Mouse (Mus musculus) heart, embryonic 11.5 days (tissue): ENCODE results near the gene Gm49510. TPM values are rescaled to one million over a fixed set of nuclear protein-coding genes. Genes with fewer than 3 reads are reported as not detected.
A peak's percentile ranks its signal among the peaks of the same experiment; 100 is the strongest.

Source experiments
- ATAC-seq: fragments of 200-750 bp; cut with Nextera tagmentation; replicated peaks from 2 replicates; pipeline ENCODE4 v1.8.0; 2017; ENCODE audit warnings: moderate library complexity; ENCODE audit not compliant: insufficient number of reproducible peaks, low FRiP score, low TSS enrichment
- H3K27ac ChIP-seq: fragments of 300-500 bp; sonication (generic); 2 replicates; pipeline ENCODE4 v1.5.1; 2014; ENCODE audit warnings: mild to moderate bottlenecking, low read depth, low read length
- H3K27me3 ChIP-seq: fragments of 300-500 bp; sonication (generic); 2 replicates; pipeline ENCODE4 v1.6.1; 2014; ENCODE audit warnings: mild to moderate bottlenecking, low read length, mixed read lengths; ENCODE audit not compliant: control insufficient read depth, insufficient read depth
- H3K36me3 ChIP-seq: fragments of 300-500 bp; sonication (generic); 2 replicates; pipeline ENCODE4 v1.6.1; 2014; ENCODE audit warnings: mild to moderate bottlenecking, low read length, moderate library complexity, mixed read lengths; ENCODE audit not compliant: control insufficient read depth, insufficient read depth
- H3K4me1 ChIP-seq: fragments of 300-500 bp; sonication (generic); 2 replicates; pipeline ENCODE4 v1.6.1; 2014; ENCODE audit warnings: low read length; ENCODE audit not compliant: control insufficient read depth, insufficient read depth
- H3K4me2 ChIP-seq: fragments of 300-500 bp; sonication (generic); 2 replicates; pipeline ENCODE4 v1.6.1; 2014; ENCODE audit warnings: mild to moderate bottlenecking, moderate library complexity
- H3K4me3 ChIP-seq: fragments of 300-500 bp; sonication (generic); 2 replicates; pipeline ENCODE4 v1.5.1; 2014; ENCODE audit warnings: low read depth, low read length
- H3K9ac ChIP-seq: fragments of 300-500 bp; sonication (generic); 2 replicates; pipeline ENCODE4 v1.6.1; 2014; ENCODE audit warnings: mild to moderate bottlenecking, low read depth, low read length, moderate library complexity
- H3K9me3 ChIP-seq: fragments of 300-500 bp; sonication (generic); replicated peaks from 2 replicates; pipeline ENCODE4 v1.6.1; 2016; ENCODE audit warnings: low read length; ENCODE audit not compliant: control insufficient read depth
- WGBS: fragments of 180-500 bp; shearing (Covaris S2); extraction: QIAGEN DNeasy Blood & Tissue Kit; methylation state at CpG from one replicate; pipeline ENCODE4 v1.1.7; 2014; ENCODE audit not compliant: insufficient replicate concordance; 5-methylcytosine and 5-hydroxymethylcytosine counted together
- polyA plus RNA-seq: library from polyadenylated mRNA; unstranded; fragments of >200 nt; fragmentation: Nextera tagmentation; extraction: Ambion mirVana; gene quantifications from 2 replicates; pipeline ENCODE4 v1.2.1, GENCODE M21; 2014

Gm49510 gene
- polyA plus RNA-seq, 1 experiment from 2014 or later: 0.47 TPM

GRCm38 (mm10) chr15:78948152-78948725 lies 48.8 kb downstream of the Gm49510 start:
- 10% methylated on average over 11 of the region's 11 CpGs for WGBS
- no peak for ATAC-seq
- H3K9me3 ChIP-seq: no peaks in the 10 kb centered on the region
- H3K4me1 ChIP-seq: 0 out of 2 replicates have a peak, but pooled peaks cover 3% of the 10 kb centered on the region
- no peak overlapping the region for H3K27ac ChIP-seq
- H3K4me2 ChIP-seq: peak overlapping the region; percentile 81
- H3K36me3 ChIP-seq: no peaks in the 10 kb centered on the region
- H3K4me3 ChIP-seq: peak overlapping the region; percentile 44
- peak overlapping the region; percentile 70 for H3K9ac ChIP-seq
- peaks cover 2% of the 10 kb centered on the region; the same call in 1 of the 2 replicates for H3K27me3 ChIP-seq

DNA sequence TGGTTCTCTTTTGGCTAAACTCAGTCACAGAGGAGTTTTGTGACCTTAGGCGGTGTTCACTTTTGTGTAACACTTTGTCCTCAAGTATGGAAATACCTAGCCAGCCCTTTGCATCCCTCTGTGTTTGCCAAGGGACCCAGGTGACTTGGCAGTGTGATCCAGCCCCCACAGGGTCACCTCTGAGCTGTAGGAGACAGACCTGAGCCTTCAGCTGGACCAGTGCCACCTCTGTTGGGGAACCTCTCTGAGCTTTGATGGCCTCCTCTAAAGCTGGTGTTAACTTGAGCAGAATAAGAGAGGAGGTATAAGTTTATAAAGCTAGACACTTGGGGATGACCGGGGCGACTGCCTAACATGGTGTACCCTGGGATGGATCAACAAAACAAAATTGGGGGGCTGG lies 49.4 kb downstream of the Gm49510 start:
- Histone ChIP-seq H3K4me1 (0 out of 2 replicates have a peak, but pooled peaks cover 3% of the 10 kb centered on the region), H3K27me3 (peaks cover 2% of the 10 kb centered on the region; the same call in 1 of the 2 replicates), H3K9me3 (no peaks in the 10 kb centered on the region), H3K9ac (no peak overlapping the region), H3K4me2 (no peak overlapping the region), H3K27ac (no peak overlapping the region), H3K36me3 (no peaks in the 10 kb centered on the region), H3K4me3 (no peak overlapping the region)
- 94% methylated on average over 3 of the region's 3 CpGs for WGBS
- ATAC-seq: no peak

DNA sequence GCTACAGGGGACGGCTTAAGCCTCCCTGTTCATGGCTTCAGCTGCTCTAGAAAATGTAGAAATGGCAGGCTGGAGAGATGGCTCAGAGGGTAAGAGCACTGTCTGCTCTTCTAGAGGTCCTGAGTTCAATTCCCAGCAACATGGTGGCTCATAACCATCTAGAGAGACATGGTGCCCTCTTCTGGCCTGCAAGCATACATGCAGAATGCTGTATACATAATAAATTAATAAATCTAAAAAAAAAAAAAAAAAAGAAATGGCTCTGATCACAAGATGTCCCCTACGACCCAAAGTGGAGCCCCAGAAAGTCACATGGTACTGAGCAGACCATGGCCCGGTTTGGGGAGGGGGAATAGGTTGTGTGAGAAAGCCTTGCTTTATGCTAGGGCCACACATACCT lies 56.2 kb downstream of the Gm49510 start:
- H3K9ac ChIP-seq: no peak overlapping the region
- no peaks in the 10 kb centered on the region for H3K4me1 ChIP-seq
- no peak overlapping the region for H3K27ac ChIP-seq
- H3K9me3 ChIP-seq: no peaks in the 10 kb centered on the region
- H3K36me3 ChIP-seq: 0 out of 2 replicates have a peak, but pooled peaks cover 2% of the 10 kb centered on the region
- 73% methylated on average over 3 of the region's 3 CpGs for WGBS
- ATAC-seq: no peak
- no peak overlapping the region for H3K4me3 ChIP-seq
- no peak overlapping the region for H3K4me2 ChIP-seq
- no peaks in the 10 kb centered on the region for H3K27me3 ChIP-seq

DNA sequence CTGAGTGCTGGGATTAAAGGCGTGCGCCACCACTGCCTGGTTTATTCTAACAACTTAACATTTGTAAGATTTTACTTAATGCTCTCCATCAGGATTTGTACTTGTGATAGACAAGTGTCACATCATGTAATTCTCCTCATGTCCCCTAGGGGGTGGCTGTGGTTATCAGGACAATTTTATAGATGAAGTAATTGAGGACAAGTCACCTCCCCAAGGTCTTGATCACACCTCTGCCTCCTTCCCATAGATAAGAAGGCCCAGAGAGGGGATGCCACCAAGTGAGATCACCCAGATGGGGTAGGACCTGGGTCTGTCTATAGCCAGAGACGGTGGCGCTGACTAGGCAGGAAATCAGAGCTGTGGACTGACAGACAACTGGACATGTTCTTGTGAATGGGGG lies 56.9 kb downstream of the Gm49510 start:
- H3K4me2 ChIP-seq: no peak overlapping the region
- no peaks in the 10 kb centered on the region for H3K27me3 ChIP-seq
- no peak overlapping the region for H3K27ac ChIP-seq
- 0 out of 2 replicates have a peak, but pooled peaks have one; percentile 8 for ATAC-seq
- no peak overlapping the region for H3K4me3 ChIP-seq
- H3K9ac ChIP-seq: no peak overlapping the region
- no peaks in the 10 kb centered on the region for H3K4me1 ChIP-seq
- H3K36me3 ChIP-seq: 0 out of 2 replicates have a peak, but pooled peaks cover 2% of the 10 kb centered on the region
- 59% methylated on average over 4 of the region's 4 CpGs for WGBS
- H3K9me3 ChIP-seq: no peaks in the 10 kb centered on the region

DNA sequence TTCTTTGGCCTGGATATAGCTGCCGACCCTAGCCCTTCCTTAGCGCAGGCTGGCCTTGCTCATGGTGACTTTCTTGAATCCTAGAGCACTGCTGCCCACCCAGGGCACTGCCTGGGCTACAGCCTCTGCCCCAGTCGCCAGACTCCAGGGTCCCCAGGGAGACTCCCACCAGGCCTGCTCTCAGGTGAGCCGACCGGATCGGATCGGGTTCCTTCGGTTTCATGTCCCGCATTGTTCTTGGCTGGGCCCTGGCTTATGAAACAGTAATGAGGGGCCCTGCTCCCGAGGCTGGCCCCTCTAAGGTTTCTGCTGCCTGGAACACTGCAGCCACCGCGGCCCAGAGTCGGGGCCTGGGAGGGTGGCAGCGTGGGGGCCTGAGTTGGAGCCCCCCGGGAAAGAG lies 57.6 kb downstream of the Gm49510 start:
- Histone ChIP-seq H3K9ac (no peak overlapping the region), H3K4me3 (no peak overlapping the region), H3K9me3 (no peaks in the 10 kb centered on the region), H3K4me2 (no peak overlapping the region), H3K27me3 (no peaks in the 10 kb centered on the region), H3K27ac (no peak overlapping the region), H3K4me1 (no peaks in the 10 kb centered on the region), H3K36me3 (0 out of 2 replicates have a peak, but pooled peaks cover 2% of the 10 kb centered on the region)
- 42% methylated on average over 15 of the region's 15 CpGs for WGBS
- no peak for ATAC-seq

DNA sequence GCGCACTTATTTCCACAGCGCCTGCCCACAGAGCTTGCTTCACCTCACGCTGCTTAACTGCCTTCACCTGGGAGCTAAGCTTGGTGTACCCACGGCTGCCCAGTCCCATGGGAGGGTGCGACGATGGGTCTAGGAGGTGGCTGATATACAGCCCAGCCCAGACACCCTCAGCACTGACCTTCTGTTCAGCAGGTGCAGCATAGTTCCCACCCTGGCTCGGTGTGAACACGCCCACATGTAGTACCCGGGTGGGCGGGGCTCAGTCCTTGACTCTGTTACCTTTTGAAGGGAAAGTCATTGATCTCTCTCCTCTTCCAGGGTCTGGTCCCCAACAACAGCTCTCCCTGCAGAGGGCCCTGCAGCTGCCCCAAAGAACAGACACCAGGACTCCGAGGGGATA lies 60.1 kb downstream of the Gm49510 start:
- Histone ChIP-seq H3K4me2 (no peak overlapping the region), H3K27ac (no peak overlapping the region)
- WGBS: 81% methylated on average over 11 of the region's 11 CpGs

GRCm38 (mm10) chr15:78960088-78960487 lies 60.6 kb downstream of the Gm49510 start:
- no peak overlapping the region for H3K27ac ChIP-seq
- no peak overlapping the region for H3K9ac ChIP-seq
- 64% methylated on average over 4 of the region's 4 CpGs for WGBS
- no peak overlapping the region for H3K4me3 ChIP-seq
- peaks cover 2% of the 10 kb centered on the region; the same call in 1 of the 2 replicates for H3K36me3 ChIP-seq
- H3K4me1 ChIP-seq: no peaks in the 10 kb centered on the region
- no peak overlapping the region for H3K4me2 ChIP-seq
- no peaks in the 10 kb centered on the region for H3K27me3 ChIP-seq
- no peaks in the 10 kb centered on the region for H3K9me3 ChIP-seq
- ATAC-seq: no peak

More for the DNA sequence above, 60.1 kb downstream of the Gm49510 start:
- no peak overlapping the region for H3K9ac ChIP-seq
- 0 out of 2 replicates have a peak, but pooled peaks cover 2% of the 10 kb centered on the region for H3K36me3 ChIP-seq
- ATAC-seq: no peak
- H3K27me3 ChIP-seq: no peaks in the 10 kb centered on the region
- H3K4me1 ChIP-seq: no peaks in the 10 kb centered on the region
- H3K4me3 ChIP-seq: no peak overlapping the region
- H3K9me3 ChIP-seq: no peaks in the 10 kb centered on the region

DNA sequence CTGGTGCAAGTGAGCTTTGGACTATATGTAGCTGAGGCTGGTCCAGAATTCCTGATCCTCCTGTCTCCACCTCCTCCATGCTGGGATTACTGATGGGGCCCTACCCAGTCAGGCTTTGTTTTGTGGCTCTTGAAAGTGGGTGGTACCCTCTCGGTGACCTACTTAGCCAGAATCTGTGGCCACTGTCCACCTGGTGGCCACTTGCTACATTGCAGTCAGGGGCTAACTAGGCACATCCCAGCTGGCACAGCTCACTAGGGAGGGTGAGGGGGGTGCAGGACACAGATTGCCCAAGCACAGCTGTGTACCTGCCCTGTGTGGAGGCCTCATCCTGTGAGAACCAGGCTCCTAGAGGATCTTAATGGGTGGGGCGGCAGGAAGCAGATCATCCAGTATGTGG lies 63.4 kb downstream of the Gm49510 start:
- 29% methylated on average over 2 of the region's 2 CpGs for WGBS
- H3K4me3 ChIP-seq: no peak overlapping the region
- peaks cover 2% of the 10 kb centered on the region; the same call in 1 of the 2 replicates for H3K36me3 ChIP-seq
- peaks cover 8% of the 10 kb centered on the region for H3K27me3 ChIP-seq
- H3K4me2 ChIP-seq: no peak overlapping the region
- no peaks in the 10 kb centered on the region for H3K9me3 ChIP-seq
- ATAC-seq: 0 out of 2 replicates have a peak, but pooled peaks have one; percentile 24
- no peaks in the 10 kb centered on the region for H3K4me1 ChIP-seq
- H3K9ac ChIP-seq: no peak overlapping the region
- no peak overlapping the region for H3K27ac ChIP-seq
